Mouse (Mus musculus) cerebellum, postnatal 36 days (tissue): ENCODE data around the gene Ext2.

ENCODE experiments used
- DNase-seq, 2 experiments: peaks; one replicate each; pipeline ENCODE4 v3.0.0; 2021 to 2022; ENCODE audit warnings: mixed read lengths in 2 of 2

The Ext2 gene

GRCm38 (mm10) chr2:93677231-93677630, 145.1 kb downstream of the Ext2 start:
- DNase-seq = no peak

DNA sequence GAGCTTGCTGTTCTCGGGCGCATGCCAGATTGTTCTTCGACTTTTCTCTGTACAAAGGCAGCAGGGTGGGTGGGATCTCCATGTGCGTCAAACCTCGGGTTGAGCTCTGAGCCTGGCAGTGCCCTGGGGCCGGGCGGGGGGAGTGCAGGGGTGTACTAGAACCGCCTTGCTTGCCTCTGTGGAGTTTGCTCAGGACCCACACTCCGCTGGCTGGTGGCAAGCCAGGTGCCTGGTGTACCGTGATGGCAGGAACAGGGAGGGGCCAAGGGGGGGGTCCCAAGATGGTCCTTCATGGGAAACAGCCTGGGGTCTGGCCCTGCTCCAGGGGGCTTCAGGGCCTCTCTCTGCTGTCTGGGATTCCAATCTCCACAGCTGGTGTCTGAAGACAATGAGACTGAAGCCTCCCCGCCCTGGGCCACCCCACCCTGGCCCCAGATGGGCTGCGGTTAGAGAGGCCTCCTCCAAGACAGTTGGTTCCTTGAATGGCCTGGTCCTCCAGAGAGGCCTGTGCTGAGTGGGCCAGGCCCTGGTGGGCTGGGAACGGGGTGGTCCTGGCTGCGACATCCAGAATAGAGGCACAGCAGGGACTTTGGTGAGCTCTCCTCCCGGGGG, 150.7 kb downstream of the Ext2 start:
- DNase-seq = no peak

DNA sequence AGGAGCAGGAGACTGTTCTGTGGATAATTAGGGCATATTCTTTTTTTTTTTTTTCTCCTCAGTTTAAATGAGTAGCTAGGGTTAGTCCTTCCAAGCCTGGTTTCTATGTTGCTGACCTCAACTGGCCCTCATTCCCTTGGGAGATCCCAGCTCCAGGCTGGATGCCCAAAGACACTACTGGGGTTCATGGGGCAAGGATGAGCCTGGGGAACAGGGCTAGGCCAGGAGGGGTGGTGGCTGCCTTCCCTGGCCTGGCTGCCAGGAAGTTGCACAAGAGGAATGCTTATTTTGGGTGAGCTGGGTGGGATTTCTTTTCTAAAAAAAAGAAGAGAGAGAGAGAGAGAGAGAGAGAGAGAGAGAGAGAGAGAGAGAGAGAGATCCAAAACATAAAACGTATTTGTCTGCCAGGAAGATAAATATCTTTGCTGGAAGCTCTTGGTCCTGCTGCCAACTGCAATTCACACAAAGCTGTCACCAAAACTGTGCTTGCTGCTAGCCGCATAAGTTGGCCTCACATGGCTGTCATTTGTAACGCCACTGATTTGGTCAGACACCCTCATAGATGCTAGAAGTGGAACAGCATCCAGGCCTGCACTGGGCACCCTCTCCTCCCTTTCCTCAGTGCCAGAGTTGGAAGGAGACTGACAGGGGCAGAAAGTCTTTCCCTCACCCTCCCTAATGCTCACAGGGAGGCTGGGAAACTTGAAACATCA, 156.1 kb downstream of the Ext2 start:
- DNase-seq = no peak

GRCm38 (mm10) chr2:93665472-93665871, 156.9 kb downstream of the Ext2 start:
- no peak for DNase-seq

DNA sequence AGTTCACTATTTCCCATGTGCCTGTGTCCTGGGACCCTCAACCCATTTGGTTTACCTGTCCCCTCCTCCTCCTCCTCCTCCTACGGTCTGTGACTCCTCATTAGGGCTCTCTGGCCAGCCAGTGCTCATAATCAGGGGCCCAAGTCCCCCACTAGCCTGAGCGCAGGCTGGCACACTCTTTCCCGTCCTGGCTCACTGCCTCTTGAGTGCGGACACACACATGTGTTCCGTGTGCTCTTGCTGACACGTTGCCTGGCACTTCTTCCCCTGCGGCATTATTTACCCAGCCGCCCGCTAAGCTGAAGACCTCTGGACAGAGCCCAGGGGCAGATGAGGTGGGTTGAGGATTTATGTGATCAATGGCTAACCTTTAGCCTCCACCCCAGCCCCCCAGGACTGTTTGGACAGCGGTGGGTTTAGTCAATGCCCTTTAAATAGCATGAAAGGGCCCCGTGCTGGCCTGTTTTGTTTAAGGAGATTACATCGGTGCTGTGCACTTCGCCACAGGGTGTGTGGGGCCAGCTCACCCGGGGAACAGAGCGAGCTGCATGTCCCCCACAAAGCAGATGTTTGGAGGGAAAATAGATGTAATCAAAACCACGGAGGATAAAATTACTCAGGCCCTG, 160.0 kb downstream of the Ext2 start:
- DNase-seq = no peak

DNA sequence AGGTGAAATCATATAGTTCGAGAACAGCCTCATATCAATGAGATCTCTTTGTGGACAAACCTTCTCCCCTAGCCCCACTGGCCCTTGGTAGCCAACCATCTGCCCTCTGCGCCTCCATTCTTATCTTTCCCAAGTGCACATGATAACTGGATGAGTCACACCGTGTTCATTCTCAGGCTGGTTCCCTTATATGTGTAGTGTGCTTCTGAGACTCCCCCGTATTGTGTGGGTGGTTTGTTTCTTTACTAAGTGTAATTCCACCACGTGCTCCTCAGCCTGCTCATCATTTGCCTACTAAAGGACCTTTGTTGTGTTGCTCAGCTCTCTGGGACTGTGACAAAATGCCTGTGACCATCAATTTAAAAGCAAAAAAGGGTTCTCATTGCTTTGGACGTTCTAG, 161.3 kb downstream of the Ext2 start:
- no peak for DNase-seq

GRCm38 (mm10) chr2:93659705-93660308, 162.6 kb downstream of the Ext2 start:
- no peak for DNase-seq

- peak; percentile 23 to 33 for DNase-seq
Observed at GRCm38 (mm10) chr2:93659004-93659403, 163.4 kb downstream of the Ext2 start.

GRCm38 (mm10) chr2:93654336-93655055, 167.9 kb downstream of the Ext2 start:
- DNase-seq = peak; percentile 25 to 34

GRCm38 (mm10) chr2:93649243-93649870, 173.0 kb downstream of the Ext2 start:
- no peak for DNase-seq

- no peak for DNase-seq
Observed at GRCm38 (mm10) chr2:93647924-93648575, 174.3 kb downstream of the Ext2 start.

- DNase-seq = peak in 1 of 2 experiments; percentile 31
Observed at GRCm38 (mm10) chr2:93647051-93647923, 175.1 kb downstream of the Ext2 start.

- DNase-seq = no peak
Observed at GRCm38 (mm10) chr2:93645626-93646320, 176.6 kb downstream of the Ext2 start.

- no peak for DNase-seq
Observed at GRCm38 (mm10) chr2:93645197-93645596, 177.2 kb downstream of the Ext2 start.

GRCm38 (mm10) chr2:93644731-93645130, 177.6 kb downstream of the Ext2 start:
- no peak for DNase-seq

- no peak for DNase-seq
Observed at GRCm38 (mm10) chr2:93644234-93644633, 178.1 kb downstream of the Ext2 start.

- no peak for DNase-seq
Observed at GRCm38 (mm10) chr2:93643403-93643780, 179.0 kb downstream of the Ext2 start.

DNA sequence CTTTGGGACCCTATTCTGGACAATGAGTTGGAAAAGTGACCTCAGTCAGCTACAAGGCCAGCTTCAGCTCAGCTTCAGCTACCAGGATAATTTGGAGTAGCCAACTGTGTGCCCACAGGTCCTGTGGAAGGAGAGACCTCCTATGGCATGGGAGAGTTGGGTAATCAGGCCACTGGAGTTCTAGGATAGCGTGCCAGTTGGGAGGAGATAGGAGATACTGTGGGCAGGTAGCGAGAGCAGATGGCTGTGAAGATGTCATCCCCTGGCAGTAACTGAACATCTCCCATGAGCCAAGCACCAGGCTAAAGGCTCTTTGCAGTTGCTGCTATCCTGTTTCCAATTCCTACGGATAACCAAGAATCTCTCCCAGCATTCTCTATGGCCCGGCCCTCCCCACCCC, 187.8 kb downstream of the Ext2 start:
- DNase-seq = peak; percentile 39 to 47

GRCm38 (mm10) chr2:93624665-93625408, 197.5 kb downstream of the Ext2 start:
- no peak for DNase-seq
